Mouse (Mus musculus): Measurements from ENCODE around the gene Slc6a12. TPM values are rescaled to one million over a fixed set of nuclear protein-coding genes. Genes with fewer than 3 reads are reported as not detected.
"Not testable (repeated sequence)": the region's sequence is repeated elsewhere in the genome, so short reads cannot be mapped to it uniquely, and the experiment has no call there.

Slc6a12 gene
- total and polyA plus RNA-seq, 2 experiments = 86.8 to 172 TPM

GRCm38 (mm10) chr6:121366537-121366936 is 23.7 kb downstream of the Slc6a12 start:
- peak; percentile 63; the same call in 1 of the 2 replicates for TF ChIP-seq CTCF (IDR thresholded peaks at IDR 0.05; ENCODE audit: low read depth, low read length)
- not testable (repeated sequence) for H3K4me1 ChIP-seq (ENCODE audit: control insufficient read depth, insufficient read depth, low read length); H3K27me3 ChIP-seq (ENCODE audit: control insufficient read depth, insufficient read depth, low read length); DNase-seq (ENCODE audit: extremely low read depth, low read depth, low spot score); H3K79me2 ChIP-seq (ENCODE audit: control insufficient read depth, insufficient read depth, low read length); H3K36me3 ChIP-seq (ENCODE audit: control insufficient read depth, insufficient read depth, low read length); H3K9ac ChIP-seq (ENCODE audit: low read depth, low read length); H3K27ac ChIP-seq (replicated peaks; ENCODE audit: insufficient read depth, low read depth, low read length); H3K4me3 ChIP-seq (ENCODE audit: insufficient read depth, low read depth, low read length)
- 14% methylated on average over 2 of the region's 2 CpGs for WGBS

- no peak overlapping the region for H3K9ac ChIP-seq (ENCODE audit: low read depth, low read length)
- no peaks in the 10 kb centered on the region for H3K79me2 ChIP-seq (ENCODE audit: control insufficient read depth, insufficient read depth, low read length)
- no peaks in the 10 kb centered on the region for H3K4me1 ChIP-seq (ENCODE audit: control insufficient read depth, insufficient read depth, low read length)
- TF ChIP-seq POLR2A (IDR thresholded peaks at IDR 0.05; ENCODE audit: extremely low read depth, insufficient read depth, low read length) = no peak
- TF ChIP-seq CTCF (IDR thresholded peaks at IDR 0.05; ENCODE audit: low read depth, low read length) = no peak
- no peak overlapping the region for H3K27ac ChIP-seq (replicated peaks; ENCODE audit: insufficient read depth, low read depth, low read length)
- 87% methylated on average over 3 of the region's 3 CpGs for WGBS
- H3K36me3 ChIP-seq (ENCODE audit: control insufficient read depth, insufficient read depth, low read length) = peaks cover 5% of the 10 kb centered on the region
- no peaks in the 10 kb centered on the region for H3K27me3 ChIP-seq (ENCODE audit: control insufficient read depth, insufficient read depth, low read length)
- no peak for DNase-seq (ENCODE audit: extremely low read depth, low read depth, low spot score)
- H3K4me3 ChIP-seq (ENCODE audit: insufficient read depth, low read depth, low read length) = no peak overlapping the region
These were observed 24.2 kb downstream of the Slc6a12 start for GRCm38 (mm10) chr6:121367099-121367498.

- Histone ChIP-seq H3K9ac (ENCODE audit: low read depth, low read length) (no peak overlapping the region), H3K36me3 (ENCODE audit: control insufficient read depth, insufficient read depth, low read length) (no peaks in the 10 kb centered on the region), H3K27me3 (ENCODE audit: control insufficient read depth, insufficient read depth, low read length) (no peaks in the 10 kb centered on the region), H3K79me2 (ENCODE audit: control insufficient read depth, insufficient read depth, low read length) (no peaks in the 10 kb centered on the region), H3K4me3 (ENCODE audit: insufficient read depth, low read depth, low read length) (no peak overlapping the region), H3K27ac (replicated peaks; ENCODE audit: insufficient read depth, low read depth, low read length) (no peak overlapping the region), H3K4me1 (ENCODE audit: control insufficient read depth, insufficient read depth, low read length) (no peaks in the 10 kb centered on the region)
- DNase-seq (ENCODE audit: extremely low read depth, low read depth, low spot score) = peak; percentile 51
- TF ChIP-seq CTCF (IDR thresholded peaks at IDR 0.05; ENCODE audit: low read depth, low read length) (no peak), POLR2A (IDR thresholded peaks at IDR 0.05; ENCODE audit: extremely low read depth, insufficient read depth, low read length) (no peak)
- 35% methylated on average over 10 of the region's 10 CpGs for WGBS
These were observed 28.5 kb downstream of the Slc6a12 start for GRCm38 (mm10) chr6:121371197-121371980.

DNA sequence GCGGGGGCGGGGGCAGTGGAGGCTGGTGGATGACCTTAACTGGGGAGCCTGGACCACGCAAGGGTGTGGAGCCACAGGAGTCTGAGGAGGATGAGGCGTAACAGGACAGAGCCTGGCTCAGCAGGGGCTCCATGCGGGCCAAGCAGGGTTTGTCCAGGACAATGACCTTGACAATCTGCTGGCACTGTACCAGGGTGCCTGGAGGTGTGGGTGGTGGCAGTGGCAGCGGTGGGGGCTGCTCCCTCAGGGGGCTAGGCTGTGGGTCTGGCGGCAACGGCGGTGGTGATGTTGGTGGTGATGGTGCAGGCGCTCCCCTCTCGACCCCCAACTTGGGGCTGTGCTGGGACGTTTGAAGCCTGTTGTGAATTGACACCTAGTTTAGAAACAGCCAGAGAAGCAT is 33.3 kb downstream of the Slc6a12 start:
- no peak for DNase-seq (ENCODE audit: extremely low read depth, low read depth, low spot score)
- no peaks in the 10 kb centered on the region for H3K27me3 ChIP-seq (ENCODE audit: control insufficient read depth, insufficient read depth, low read length)
- no peaks in the 10 kb centered on the region for H3K36me3 ChIP-seq (ENCODE audit: control insufficient read depth, insufficient read depth, low read length)
- H3K79me2 ChIP-seq (ENCODE audit: control insufficient read depth, insufficient read depth, low read length) = no peaks in the 10 kb centered on the region
- TF ChIP-seq POLR2A (IDR thresholded peaks at IDR 0.05; ENCODE audit: extremely low read depth, insufficient read depth, low read length) (no peak), CTCF (IDR thresholded peaks at IDR 0.05; ENCODE audit: low read depth, low read length) (no peak)
- WGBS = 62% methylated on average over 12 of the region's 12 CpGs
- H3K4me3 ChIP-seq (ENCODE audit: insufficient read depth, low read depth, low read length) = no peak overlapping the region
- no peak overlapping the region for H3K27ac ChIP-seq (replicated peaks; ENCODE audit: insufficient read depth, low read depth, low read length)
- H3K9ac ChIP-seq (ENCODE audit: low read depth, low read length) = no peak overlapping the region
- H3K4me1 ChIP-seq (ENCODE audit: control insufficient read depth, insufficient read depth, low read length) = no peaks in the 10 kb centered on the region

DNA sequence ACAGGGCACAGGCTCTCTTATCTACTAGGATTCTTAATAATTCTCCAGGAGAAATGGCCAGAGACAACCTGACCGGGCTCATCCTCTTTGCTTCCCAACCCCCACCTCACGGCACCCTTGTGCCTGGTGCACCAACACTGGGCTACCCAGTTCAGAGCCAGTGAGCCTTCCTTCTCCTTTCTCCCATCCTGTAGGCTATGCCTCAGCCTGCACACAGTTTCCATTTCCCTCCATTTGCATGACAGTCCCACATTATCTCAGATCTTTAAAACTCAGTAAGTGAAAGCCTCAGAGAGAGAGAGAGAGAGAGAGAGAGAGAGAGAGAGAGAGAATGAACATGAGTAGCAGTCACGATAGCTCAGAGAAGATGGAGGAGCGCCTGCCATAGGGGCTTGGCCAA is 35.4 kb downstream of the Slc6a12 start:
- H3K9ac ChIP-seq (ENCODE audit: low read depth, low read length) = no peak overlapping the region
- DNase-seq (ENCODE audit: extremely low read depth, low read depth, low spot score) = no peak
- H3K27ac ChIP-seq (replicated peaks; ENCODE audit: insufficient read depth, low read depth, low read length) = no peak overlapping the region
- H3K4me1 ChIP-seq (ENCODE audit: control insufficient read depth, insufficient read depth, low read length) = no peaks in the 10 kb centered on the region
- no peaks in the 10 kb centered on the region for H3K79me2 ChIP-seq (ENCODE audit: control insufficient read depth, insufficient read depth, low read length)
- no peaks in the 10 kb centered on the region for H3K36me3 ChIP-seq (ENCODE audit: control insufficient read depth, insufficient read depth, low read length)
- WGBS = 59% methylated on average over 4 of the region's 4 CpGs
- TF ChIP-seq POLR2A (IDR thresholded peaks at IDR 0.05; ENCODE audit: extremely low read depth, insufficient read depth, low read length) = no peak
- no peak for TF ChIP-seq CTCF (IDR thresholded peaks at IDR 0.05; ENCODE audit: low read depth, low read length)
- H3K27me3 ChIP-seq (ENCODE audit: control insufficient read depth, insufficient read depth, low read length) = no peaks in the 10 kb centered on the region
- no peak overlapping the region for H3K4me3 ChIP-seq (ENCODE audit: insufficient read depth, low read depth, low read length)

DNA sequence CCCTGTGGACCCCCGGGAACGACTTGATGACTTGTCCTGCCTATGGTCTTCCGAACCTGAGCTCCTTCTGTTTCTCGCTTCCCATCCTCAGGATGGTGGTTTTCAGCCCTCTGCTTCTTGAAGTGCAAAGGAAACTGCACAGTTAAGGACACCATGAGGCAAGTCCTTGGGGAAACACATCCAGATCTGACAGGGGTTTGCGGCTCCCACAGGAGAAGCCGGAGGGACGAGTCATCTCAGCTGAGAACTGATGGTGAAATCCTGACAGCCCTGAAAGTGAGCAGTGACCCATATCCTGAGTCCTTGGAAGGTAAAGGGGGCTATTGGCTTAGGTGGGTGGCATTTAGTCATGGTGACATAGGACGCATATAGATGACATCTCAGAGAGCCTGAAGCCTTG is 37.7 kb downstream of the Slc6a12 start:
- Histone ChIP-seq H3K9ac (ENCODE audit: low read depth, low read length) (no peak overlapping the region), H3K36me3 (ENCODE audit: control insufficient read depth, insufficient read depth, low read length) (no peaks in the 10 kb centered on the region), H3K79me2 (ENCODE audit: control insufficient read depth, insufficient read depth, low read length) (no peaks in the 10 kb centered on the region), H3K27me3 (ENCODE audit: control insufficient read depth, insufficient read depth, low read length) (no peaks in the 10 kb centered on the region), H3K27ac (replicated peaks; ENCODE audit: insufficient read depth, low read depth, low read length) (no peak overlapping the region), H3K4me3 (ENCODE audit: insufficient read depth, low read depth, low read length) (no peak overlapping the region), H3K4me1 (ENCODE audit: control insufficient read depth, insufficient read depth, low read length) (no peaks in the 10 kb centered on the region)
- no peak for DNase-seq (ENCODE audit: extremely low read depth, low read depth, low spot score)
- WGBS = 80% methylated on average over 8 of the region's 8 CpGs
- no peak for TF ChIP-seq CTCF (IDR thresholded peaks at IDR 0.05; ENCODE audit: low read depth, low read length)
- TF ChIP-seq POLR2A (IDR thresholded peaks at IDR 0.05; ENCODE audit: extremely low read depth, insufficient read depth, low read length) = no peak
